Mouse (Mus musculus): ENCODE measurements at regions not wholly inside any gene's neighbourhood (a gene's known extent, or its start where the extent isn't known, plus 50 kb on each side); places are given as distances from the start of the nearest gene placed in this dataset.
A peak's percentile ranks its signal among the peaks of the same experiment; 100 is the strongest.

GRCm38 (mm10) chr13:118966120-118966676, 296.6 kb downstream of the Fgf10 start:
- no peaks in the 10 kb centered on the region for H3K27me3 ChIP-seq (ENCODE audit: insufficient read depth, low read length)
- no peaks in the 10 kb centered on the region for H3K9me3 ChIP-seq (ENCODE audit: low read length)
- no peak overlapping the region for H3K4me2 ChIP-seq (ENCODE audit: low read depth)
- no peak overlapping the region for H3K4me3 ChIP-seq (ENCODE audit: low read depth, low read length)
- 87% methylated on average over 3 of the region's 3 CpGs for WGBS
- no peak overlapping the region for H3K9ac ChIP-seq
- ATAC-seq (no peak), DNase-seq (no peak)
- H3K4me1 ChIP-seq (ENCODE audit: insufficient read depth), result no peaks in the 10 kb centered on the region
- H3K27ac ChIP-seq (ENCODE audit: low read depth, low read length), result no peak overlapping the region
- no peaks in the 10 kb centered on the region for H3K36me3 ChIP-seq (ENCODE audit: insufficient read depth)
- TF ChIP-seq CTCF (IDR thresholded peaks at IDR 0.05; ENCODE audit: low read depth), result no peak

- H3K9ac ChIP-seq, result no peak overlapping the region
- H3K4me1 ChIP-seq (ENCODE audit: insufficient read depth), result no peaks in the 10 kb centered on the region
- TF ChIP-seq CTCF (IDR thresholded peaks at IDR 0.05; ENCODE audit: low read depth), result no peak
- no peak overlapping the region for H3K27ac ChIP-seq (ENCODE audit: low read depth, low read length)
- no peak for DNase-seq
- H3K4me2 ChIP-seq (ENCODE audit: low read depth), result no peak overlapping the region
- no peaks in the 10 kb centered on the region for H3K9me3 ChIP-seq (ENCODE audit: low read length)
- no peak for ATAC-seq
- 85% methylated on average over 4 of the region's 4 CpGs for WGBS
- no peak overlapping the region for H3K4me3 ChIP-seq (ENCODE audit: low read depth, low read length)
- no peaks in the 10 kb centered on the region for H3K36me3 ChIP-seq (ENCODE audit: insufficient read depth)
- no peaks in the 10 kb centered on the region for H3K27me3 ChIP-seq (ENCODE audit: insufficient read depth, low read length)
These were observed 298.1 kb downstream of the Fgf10 start for GRCm38 (mm10) chr13:118967707-118968106.

GRCm38 (mm10) chr13:118975008-118975407, 305.4 kb downstream of the Fgf10 start:
- Histone ChIP-seq H3K4me1 (ENCODE audit: insufficient read depth) (no peaks in the 10 kb centered on the region), H3K36me3 (ENCODE audit: insufficient read depth) (no peaks in the 10 kb centered on the region), H3K4me2 (ENCODE audit: low read depth) (no peak overlapping the region), H3K4me3 (ENCODE audit: low read depth, low read length) (no peak overlapping the region), H3K27me3 (ENCODE audit: insufficient read depth, low read length) (no peaks in the 10 kb centered on the region), H3K9me3 (ENCODE audit: low read length) (no peaks in the 10 kb centered on the region), H3K9ac (no peak overlapping the region), H3K27ac (ENCODE audit: low read depth, low read length) (no peak overlapping the region)
- ATAC-seq, result no peak
- no peak for TF ChIP-seq CTCF (IDR thresholded peaks at IDR 0.05; ENCODE audit: low read depth)
- DNase-seq, result no peak

- 80% methylated on average over 1 of the region's 1 CpGs for WGBS
- H3K27ac ChIP-seq (ENCODE audit: low read depth, low read length), result no peak overlapping the region
- ATAC-seq, result no peak
- H3K4me2 ChIP-seq (ENCODE audit: low read depth), result no peak overlapping the region
- H3K36me3 ChIP-seq (ENCODE audit: insufficient read depth), result no peaks in the 10 kb centered on the region
- no peaks in the 10 kb centered on the region for H3K9me3 ChIP-seq (ENCODE audit: low read length)
- H3K9ac ChIP-seq, result no peak overlapping the region
- TF ChIP-seq CTCF (IDR thresholded peaks at IDR 0.05; ENCODE audit: low read depth), result no peak
- H3K27me3 ChIP-seq (ENCODE audit: insufficient read depth, low read length), result no peaks in the 10 kb centered on the region
- H3K4me3 ChIP-seq (ENCODE audit: low read depth, low read length), result no peak overlapping the region
- no peaks in the 10 kb centered on the region for H3K4me1 ChIP-seq (ENCODE audit: insufficient read depth)
- no peak for DNase-seq
These were observed 305.9 kb downstream of the Fgf10 start for GRCm38 (mm10) chr13:118975519-118975918.

GRCm38 (mm10) chr13:118979505-118979904, 309.9 kb downstream of the Fgf10 start:
- no peaks in the 10 kb centered on the region for H3K9me3 ChIP-seq (ENCODE audit: low read length)
- TF ChIP-seq CTCF (IDR thresholded peaks at IDR 0.05; ENCODE audit: low read depth), result no peak
- no peak overlapping the region for H3K27ac ChIP-seq (ENCODE audit: low read depth, low read length)
- no peak overlapping the region for H3K4me2 ChIP-seq (ENCODE audit: low read depth)
- H3K4me3 ChIP-seq (ENCODE audit: low read depth, low read length), result no peak overlapping the region
- ATAC-seq, result no peak
- no peak for DNase-seq
- H3K9ac ChIP-seq, result no peak overlapping the region
- 87% methylated on average over 5 of the region's 5 CpGs for WGBS
- no peaks in the 10 kb centered on the region for H3K36me3 ChIP-seq (ENCODE audit: insufficient read depth)
- H3K4me1 ChIP-seq (ENCODE audit: insufficient read depth), result peaks cover 5% of the 10 kb centered on the region; the same call in 1 of the 2 replicates
- H3K27me3 ChIP-seq (ENCODE audit: insufficient read depth, low read length), result no peaks in the 10 kb centered on the region

- 26% methylated on average over 10 of the region's 10 CpGs for WGBS
- no peak overlapping the region for H3K9ac ChIP-seq
- H3K9me3 ChIP-seq (ENCODE audit: low read length), result no peaks in the 10 kb centered on the region
- DNase-seq, result peak; percentile 43
- H3K4me2 ChIP-seq (ENCODE audit: low read depth), result no peak overlapping the region
- no peak for TF ChIP-seq CTCF (IDR thresholded peaks at IDR 0.05; ENCODE audit: low read depth)
- H3K36me3 ChIP-seq (ENCODE audit: insufficient read depth), result no peaks in the 10 kb centered on the region
- no peak overlapping the region for H3K27ac ChIP-seq (ENCODE audit: low read depth, low read length)
- peaks cover 5% of the 10 kb centered on the region; the same call in 1 of the 2 replicates for H3K4me1 ChIP-seq (ENCODE audit: insufficient read depth)
- H3K4me3 ChIP-seq (ENCODE audit: low read depth, low read length), result no peak overlapping the region
- peak; percentile 87 for ATAC-seq
- no peaks in the 10 kb centered on the region for H3K27me3 ChIP-seq (ENCODE audit: insufficient read depth, low read length)
These were observed 311.7 kb downstream of the Fgf10 start for GRCm38 (mm10) chr13:118981196-118981810.

GRCm38 (mm10) chr13:118985285-118985684, 315.7 kb downstream of the Fgf10 start:
- Histone ChIP-seq H3K27ac (ENCODE audit: low read depth, low read length) (no peak overlapping the region), H3K4me3 (ENCODE audit: low read depth, low read length) (no peak overlapping the region), H3K27me3 (ENCODE audit: insufficient read depth, low read length) (no peaks in the 10 kb centered on the region), H3K4me2 (ENCODE audit: low read depth) (no peak overlapping the region), H3K4me1 (ENCODE audit: insufficient read depth) (peaks cover 5% of the 10 kb centered on the region; the same call in 1 of the 2 replicates), H3K9me3 (ENCODE audit: low read length) (no peaks in the 10 kb centered on the region), H3K36me3 (ENCODE audit: insufficient read depth) (no peaks in the 10 kb centered on the region), H3K9ac (no peak overlapping the region)
- WGBS, result 85% methylated on average over 1 of the region's 1 CpGs
- ATAC-seq (no peak), DNase-seq (peak; percentile 2)
- TF ChIP-seq CTCF (IDR thresholded peaks at IDR 0.05; ENCODE audit: low read depth), result no peak
